Mouse (Mus musculus): ENCODE data around the gene Csf2rb2.

DNA sequence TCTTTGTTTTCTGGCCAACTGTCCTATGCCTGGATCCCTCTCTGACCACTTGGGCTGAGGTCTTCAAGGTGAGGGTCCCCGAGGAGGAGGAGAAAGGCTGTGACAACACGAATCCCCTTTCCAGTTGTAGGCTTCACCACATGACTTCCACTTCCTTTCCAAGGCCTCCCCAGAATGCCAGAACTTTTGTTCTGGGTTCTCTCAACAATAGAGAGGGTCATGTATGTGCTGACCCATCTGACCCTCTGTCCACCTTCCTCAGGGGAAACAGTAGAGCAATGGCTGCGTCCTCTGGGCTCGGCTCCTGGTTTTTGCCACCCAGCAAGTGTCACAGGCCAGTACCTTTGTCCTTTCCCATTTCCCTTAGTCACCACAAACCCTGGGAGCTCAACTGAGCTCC lies 5.5 kb upstream of the Csf2rb2 start:
- TF ChIP-seq CTCF (conservative IDR thresholded peaks at IDR 0.05; ENCODE audit: insufficient read depth, insufficient read length, low read depth, low read length) (no peak), POLR2A (IDR thresholded peaks at IDR 0.05; ENCODE audit: low read depth, low read length) (no peak)

All from kidney, adult 2 months (tissue).